Mouse (Mus musculus): ENCODE data around the gene Hoxa9. TPM values are rescaled to one million over a fixed set of nuclear protein-coding genes. Genes with fewer than 3 reads are reported as not detected.

Hoxa9 gene
- polyA plus RNA-seq, 1 experiment from 2014 or later, result 0.54 TPM

DNA sequence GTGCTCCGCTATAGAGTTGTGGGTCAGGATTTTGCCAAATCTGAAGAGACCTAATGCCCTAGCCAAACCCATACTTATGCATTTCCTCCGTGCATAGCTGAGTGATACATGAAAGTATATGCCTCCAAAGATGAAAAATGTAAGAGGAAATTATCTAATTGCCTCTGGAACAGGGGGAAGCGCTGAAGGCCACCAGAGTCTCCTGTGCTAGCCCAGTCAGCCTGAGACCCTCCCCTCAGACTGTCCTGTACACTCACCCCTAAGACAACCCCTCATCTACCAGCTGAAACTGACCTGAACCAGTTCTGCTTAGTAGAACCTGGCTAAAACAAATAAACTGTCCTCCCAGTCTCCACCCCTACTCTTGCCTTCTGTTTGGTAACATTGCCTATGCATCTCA, 50.2 kb downstream of the Hoxa9 start:
- no peak overlapping the region for H3K9ac ChIP-seq
- no peak overlapping the region for H3K27ac ChIP-seq (ENCODE audit: poor library complexity, severe bottlenecking)
- no peaks in the 10 kb centered on the region for H3K9me3 ChIP-seq (replicated peaks)
- H3K4me3 ChIP-seq, result no peak overlapping the region
- peaks cover 100% of the 10 kb centered on the region for H3K27me3 ChIP-seq (replicated peaks)
- H3K4me2 ChIP-seq, result no peak overlapping the region
- peaks cover 3% of the 10 kb centered on the region for H3K4me1 ChIP-seq (replicated peaks)
- ATAC-seq (ENCODE audit: insufficient number of reproducible peaks, low FRiP score), result no peak; the same call in 1 of the 2 replicates
- H3K36me3 ChIP-seq, result no peaks in the 10 kb centered on the region
- WGBS, result 18% methylated on average over 3 of the region's 3 CpGs

DNA sequence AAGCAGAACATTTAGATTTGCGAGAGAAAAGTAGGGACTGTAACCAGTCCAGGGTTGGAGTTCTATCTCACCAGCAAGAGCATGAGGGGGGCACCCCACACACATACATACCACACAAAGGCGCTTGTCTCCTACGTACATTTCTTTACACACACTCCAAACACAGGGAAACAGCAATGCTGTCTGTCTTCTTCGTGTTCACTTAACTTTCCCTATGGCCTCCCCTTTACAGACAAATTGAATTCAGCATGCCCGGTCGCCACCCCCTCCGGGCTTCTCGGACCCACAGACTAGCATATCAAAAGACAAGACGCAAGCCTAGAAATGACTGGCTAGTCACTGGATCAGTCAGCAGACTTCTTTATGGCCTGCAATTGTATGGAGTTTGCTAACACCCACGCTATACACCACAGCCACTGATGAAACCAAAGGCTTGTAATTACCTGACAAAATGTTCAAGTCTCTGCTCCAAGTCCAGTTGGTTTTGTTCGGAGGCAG, 50.6 kb downstream of the Hoxa9 start:
- no peak for ATAC-seq (ENCODE audit: insufficient number of reproducible peaks, low FRiP score)
- Histone ChIP-seq H3K36me3 (no peaks in the 10 kb centered on the region), H3K4me1 (replicated peaks) (peaks cover 6% of the 10 kb centered on the region), H3K9ac (no peak overlapping the region), H3K4me2 (peak overlapping the region; percentile 20; the same call in 1 of the 2 replicates), H3K9me3 (replicated peaks) (no peaks in the 10 kb centered on the region), H3K4me3 (no peak overlapping the region), H3K27ac (ENCODE audit: poor library complexity, severe bottlenecking) (no peak overlapping the region), H3K27me3 (replicated peaks) (peaks cover 100% of the 10 kb centered on the region)
- 8% methylated on average over 11 of the region's 11 CpGs for WGBS

DNA sequence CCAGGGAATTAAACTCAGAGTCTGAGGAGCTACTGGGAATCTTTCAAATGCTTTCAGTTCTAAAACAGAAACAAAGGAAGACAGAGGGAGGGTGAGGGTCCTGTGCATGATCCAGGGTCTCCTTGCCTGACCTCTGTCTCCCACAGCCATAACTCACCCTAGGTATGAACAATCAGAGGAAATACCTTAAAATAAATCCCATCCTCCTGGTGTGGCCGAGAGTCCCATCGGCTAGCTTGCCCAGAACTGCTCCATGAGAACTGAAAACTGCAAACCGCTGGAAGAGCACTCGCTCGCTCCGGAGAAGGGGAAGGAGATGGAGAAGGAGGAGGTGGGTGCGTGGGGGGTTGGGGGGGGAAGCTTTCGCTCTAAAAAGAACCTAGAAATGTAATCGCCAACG, 51.2 kb downstream of the Hoxa9 start:
- ATAC-seq (ENCODE audit: insufficient number of reproducible peaks, low FRiP score), result no peak
- WGBS, result 2% methylated on average over 10 of the region's 10 CpGs
- no peaks in the 10 kb centered on the region for H3K36me3 ChIP-seq
- H3K27ac ChIP-seq (ENCODE audit: poor library complexity, severe bottlenecking), result no peak overlapping the region
- no peaks in the 10 kb centered on the region for H3K9me3 ChIP-seq (replicated peaks)
- H3K4me2 ChIP-seq, result peak overlapping the region; percentile 20; the same call in 1 of the 2 replicates
- no peak overlapping the region for H3K4me3 ChIP-seq
- peaks cover 100% of the 10 kb centered on the region for H3K27me3 ChIP-seq (replicated peaks)
- H3K4me1 ChIP-seq (replicated peaks), result peaks cover 6% of the 10 kb centered on the region
- H3K9ac ChIP-seq, result no peak overlapping the region

DNA sequence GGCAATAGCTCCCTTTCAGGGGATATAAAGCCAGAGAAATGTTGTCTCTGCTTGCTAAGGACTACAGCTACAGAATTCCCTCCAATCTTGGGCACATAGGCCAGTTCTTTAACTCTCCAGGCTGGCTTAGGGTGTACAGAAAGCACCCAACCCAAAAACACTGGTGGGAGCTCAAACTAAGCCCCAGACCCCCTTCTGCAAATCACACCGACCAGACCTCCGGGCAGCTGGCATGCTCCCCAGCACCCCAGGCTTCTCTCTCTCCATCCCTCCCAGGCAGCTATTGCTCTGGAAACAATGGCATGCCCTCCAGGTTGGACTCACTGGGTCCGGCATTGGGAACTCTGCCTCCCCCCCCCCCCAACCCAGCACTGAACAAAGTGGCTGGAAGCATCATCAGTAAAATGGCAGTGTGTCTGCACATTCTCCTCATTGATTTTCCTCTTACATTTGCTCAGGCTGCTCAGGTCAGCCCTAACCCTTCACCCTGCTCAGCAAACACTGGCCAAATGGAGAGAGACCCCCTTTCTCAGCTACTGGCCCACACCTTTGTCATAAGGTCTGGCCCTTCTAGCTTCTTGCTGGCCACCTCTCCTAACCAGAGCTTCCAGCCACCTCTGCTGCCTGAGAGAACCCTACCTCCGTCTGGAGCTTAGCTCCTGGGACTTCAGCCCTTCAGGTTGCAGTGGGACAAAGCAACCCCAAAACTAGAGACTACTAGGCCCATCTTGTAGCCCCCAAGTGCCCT, 51.8 kb downstream of the Hoxa9 start:
- no peaks in the 10 kb centered on the region for H3K9me3 ChIP-seq (replicated peaks)
- H3K27me3 ChIP-seq (replicated peaks), result peaks cover 97% of the 10 kb centered on the region
- 4% methylated on average over 4 of the region's 4 CpGs for WGBS
- H3K4me1 ChIP-seq (replicated peaks), result peaks cover 6% of the 10 kb centered on the region
- H3K27ac ChIP-seq (ENCODE audit: poor library complexity, severe bottlenecking), result no peak overlapping the region
- no peak overlapping the region for H3K9ac ChIP-seq
- no peak for ATAC-seq (ENCODE audit: insufficient number of reproducible peaks, low FRiP score)
- H3K36me3 ChIP-seq, result no peaks in the 10 kb centered on the region
- H3K4me2 ChIP-seq, result peak overlapping the region; percentile 20; the same call in 1 of the 2 replicates
- peak overlapping the region; percentile 5; the same call in 1 of the 2 replicates for H3K4me3 ChIP-seq

DNA sequence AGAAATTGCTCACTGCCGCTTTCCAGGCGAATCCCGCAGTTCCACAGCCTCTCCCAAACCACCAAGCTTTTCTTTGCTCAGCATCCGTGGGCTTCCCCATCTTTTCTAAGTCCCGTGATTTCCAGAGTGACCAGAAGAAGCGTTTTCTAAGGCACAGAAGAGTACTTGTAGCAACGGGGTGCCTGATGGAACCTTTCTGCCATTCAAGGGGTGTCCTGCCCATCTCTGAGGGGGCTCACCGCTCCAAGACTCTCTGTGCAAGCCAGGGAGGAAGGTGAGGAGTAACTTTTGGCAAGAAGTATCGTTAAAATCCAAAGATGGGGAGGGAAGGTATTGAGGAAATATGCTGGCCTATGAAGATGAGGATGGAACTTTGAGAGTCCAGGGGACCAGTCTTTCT, 53.1 kb downstream of the Hoxa9 start:
- peaks cover 8% of the 10 kb centered on the region for H3K4me1 ChIP-seq (replicated peaks)

DNA sequence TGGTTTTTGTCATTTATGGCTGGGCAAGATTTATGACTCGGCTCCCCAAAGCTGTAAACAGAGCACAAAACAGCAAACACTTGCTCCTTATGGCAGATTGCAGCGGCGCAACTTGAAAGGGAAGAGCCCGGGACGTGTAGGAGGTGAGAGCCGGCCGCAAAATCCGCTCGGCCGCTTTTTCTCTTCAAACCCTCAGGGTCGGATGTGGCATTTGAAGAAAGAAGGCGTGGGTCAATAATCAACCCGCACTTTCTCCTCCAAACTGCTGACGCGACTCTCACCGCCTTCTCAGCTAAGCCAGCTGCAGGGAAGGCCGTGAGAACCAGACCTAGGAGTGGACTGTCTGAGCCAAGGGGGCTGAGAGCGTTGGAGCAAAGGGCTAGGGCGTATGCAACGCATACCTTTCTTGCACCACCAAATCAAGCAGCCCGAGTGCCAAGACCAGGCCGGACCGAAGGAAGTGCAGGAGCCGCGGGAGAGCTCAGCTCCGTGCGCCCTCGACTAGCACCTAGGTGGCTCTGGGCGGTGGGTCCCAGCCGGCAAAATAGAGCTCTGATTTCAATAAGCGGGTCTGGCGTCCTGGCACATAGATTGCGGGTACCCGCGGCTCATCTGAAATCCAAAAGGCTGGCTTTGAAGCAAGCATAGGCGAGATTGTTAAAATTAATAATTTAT, 53.7 kb downstream of the Hoxa9 start, which contains the start of gene 5730596B20Rik:
Gene 5730596B20Rik, plus strand, starts transcription at position 438 of the 675 bp plus-strand sequence.
- no peak within 1 kb of the TSS for H3K27ac ChIP-seq (ENCODE audit: poor library complexity, severe bottlenecking)

More for the DNA sequence above, 53.1 kb downstream of the Hoxa9 start:
- Histone ChIP-seq H3K9me3 (replicated peaks) (no peaks in the 10 kb centered on the region), H3K4me2 (peak overlapping the region; percentile 47), H3K9ac (no peak overlapping the region), H3K27ac (ENCODE audit: poor library complexity, severe bottlenecking) (no peak overlapping the region), H3K36me3 (no peaks in the 10 kb centered on the region), H3K4me3 (peak overlapping the region; percentile 17; the same call in 1 of the 2 replicates), H3K27me3 (replicated peaks) (peaks cover 95% of the 10 kb centered on the region)
- 6% methylated on average over 9 of the region's 9 CpGs for WGBS
- no peak for ATAC-seq (ENCODE audit: insufficient number of reproducible peaks, low FRiP score)

DNA sequence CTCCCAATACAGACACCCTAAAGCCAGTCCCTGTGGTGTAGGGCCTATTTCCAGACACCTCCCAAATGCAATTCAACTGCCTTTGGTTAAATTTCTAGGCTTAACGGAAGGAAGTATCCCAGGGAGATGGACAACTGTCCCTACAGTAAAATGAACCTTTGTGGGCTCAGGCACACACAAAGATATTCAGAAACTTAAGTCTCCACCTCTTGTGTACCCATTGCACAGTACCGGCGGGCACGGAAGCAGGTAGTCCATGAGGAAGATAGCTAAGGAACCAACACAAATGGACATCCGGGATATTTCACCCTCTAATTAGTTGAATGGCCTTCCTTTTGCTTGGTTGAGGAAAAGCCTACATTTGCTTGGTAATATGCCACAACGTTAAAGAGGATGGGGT, 54.5 kb downstream of the Hoxa9 start:
- H3K9ac ChIP-seq, result no peak overlapping the region
- H3K4me1 ChIP-seq (replicated peaks), result peaks cover 16% of the 10 kb centered on the region
- under 1% methylated on average over 6 of the region's 6 CpGs for WGBS
- no peaks in the 10 kb centered on the region for H3K9me3 ChIP-seq (replicated peaks)
- no peaks in the 10 kb centered on the region for H3K36me3 ChIP-seq
- no peak overlapping the region for H3K27ac ChIP-seq (ENCODE audit: poor library complexity, severe bottlenecking)
- ATAC-seq (ENCODE audit: insufficient number of reproducible peaks, low FRiP score), result no peak
- peaks cover 95% of the 10 kb centered on the region for H3K27me3 ChIP-seq (replicated peaks)
- peak overlapping the region; percentile 47 for H3K4me2 ChIP-seq
- H3K4me3 ChIP-seq, result peak overlapping the region; percentile 40

More for the DNA sequence above, 53.7 kb downstream of the Hoxa9 start, which contains the start of gene 5730596B20Rik:
- no peak for ATAC-seq (ENCODE audit: insufficient number of reproducible peaks, low FRiP score)
- H3K4me3 ChIP-seq, result peak within 1 kb of the TSS; percentile 40
- H3K36me3 ChIP-seq, result no peaks in the 10 kb centered on the region
- no peaks in the 10 kb centered on the region for H3K9me3 ChIP-seq (replicated peaks)
- H3K4me2 ChIP-seq, result peak within 1 kb of the TSS; percentile 47
- peaks cover 14% of the 10 kb centered on the region for H3K4me1 ChIP-seq (replicated peaks)
- H3K27me3 ChIP-seq (replicated peaks), result peaks cover 95% of the 10 kb centered on the region
- WGBS, result 1% methylated on average over 36 of the region's 36 CpGs
- no peak within 1 kb of the TSS for H3K9ac ChIP-seq

DNA sequence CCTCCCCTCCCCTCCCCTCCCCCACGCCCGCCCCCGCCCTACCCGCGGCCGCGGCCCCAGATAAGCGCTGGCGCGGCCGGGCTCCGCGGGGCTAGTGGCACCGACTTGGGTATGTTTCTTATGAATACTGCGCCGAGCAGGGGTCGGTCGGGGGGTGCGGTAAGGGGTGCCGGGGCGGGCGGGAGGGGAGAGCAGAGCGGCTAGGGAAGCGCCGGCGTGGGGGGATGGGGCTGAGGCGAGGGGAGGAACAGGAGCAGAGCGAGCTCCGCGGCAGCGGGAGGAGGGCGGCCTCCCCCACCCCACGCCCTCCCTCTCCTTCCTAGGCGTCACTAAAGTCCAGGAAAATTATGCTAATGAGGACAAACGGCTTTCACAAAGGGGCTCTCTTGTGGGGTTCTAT, 55.0 kb downstream of the Hoxa9 start:
- no peaks in the 10 kb centered on the region for H3K36me3 ChIP-seq
- H3K27me3 ChIP-seq (replicated peaks), result peaks cover 95% of the 10 kb centered on the region
- peaks cover 17% of the 10 kb centered on the region for H3K4me1 ChIP-seq (replicated peaks)
- H3K27ac ChIP-seq (ENCODE audit: poor library complexity, severe bottlenecking), result peak overlapping the region; percentile 61
- H3K4me3 ChIP-seq, result peak overlapping the region; percentile 40
- 3% methylated on average over 18 of the region's 35 CpGs for WGBS
- H3K9ac ChIP-seq, result peak overlapping the region; percentile 21; the same call in 1 of the 2 replicates
- peak overlapping the region; percentile 47 for H3K4me2 ChIP-seq
- no peak for ATAC-seq (ENCODE audit: insufficient number of reproducible peaks, low FRiP score)
- H3K9me3 ChIP-seq (replicated peaks), result no peaks in the 10 kb centered on the region

DNA sequence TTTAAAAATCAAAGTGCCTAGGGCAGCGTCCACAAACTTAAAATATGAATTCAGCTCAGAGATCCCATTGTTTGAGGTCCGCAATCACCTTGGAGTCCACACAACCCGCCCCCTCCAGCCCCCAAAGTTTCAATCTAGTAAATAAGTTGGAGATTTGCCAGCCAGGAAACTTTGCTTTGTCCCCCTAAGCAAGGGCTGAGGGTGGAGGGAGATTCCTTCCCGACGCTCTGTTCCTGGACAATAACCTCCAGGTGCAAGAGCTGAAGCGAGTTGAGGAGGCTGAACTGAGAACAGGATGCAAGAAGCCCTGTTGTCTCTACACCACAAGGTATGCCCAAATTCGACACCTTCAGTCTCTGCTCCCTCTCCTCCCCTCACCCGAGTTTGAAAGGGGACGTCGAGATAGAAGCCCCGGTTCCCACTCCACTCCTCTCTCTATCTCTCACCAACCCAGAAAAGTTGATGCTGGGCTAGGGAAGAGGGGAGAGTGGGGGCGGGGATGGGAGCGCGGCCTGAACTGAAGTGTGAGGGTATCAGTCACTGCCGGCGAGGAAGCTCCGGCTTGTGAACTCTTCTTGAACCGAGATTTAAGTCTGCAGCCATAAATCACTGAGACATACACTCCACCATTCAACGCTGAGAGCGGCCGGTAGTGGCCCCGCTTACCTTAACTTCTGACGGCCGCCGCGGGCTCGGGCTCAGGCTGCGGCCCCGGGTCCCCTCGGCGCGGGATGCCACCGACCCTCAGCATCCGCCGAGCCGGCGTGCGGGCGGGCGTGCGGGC, 55.7 kb downstream of the Hoxa9 start:
- Histone ChIP-seq H3K4me2 (peak overlapping the region; percentile 47), H3K4me3 (peak overlapping the region; percentile 40), H3K9me3 (replicated peaks) (no peaks in the 10 kb centered on the region), H3K4me1 (replicated peaks) (peaks cover 24% of the 10 kb centered on the region), H3K27me3 (replicated peaks) (peaks cover 95% of the 10 kb centered on the region), H3K9ac (peak overlapping the region; percentile 21; the same call in 1 of the 2 replicates), H3K27ac (ENCODE audit: poor library complexity, severe bottlenecking) (peak overlapping the region; percentile 61), H3K36me3 (no peaks in the 10 kb centered on the region)
- ATAC-seq (ENCODE audit: insufficient number of reproducible peaks, low FRiP score), result peak; percentile 45; the same call in 1 of the 2 replicates
- under 1% methylated on average over 41 of the region's 41 CpGs for WGBS

DNA sequence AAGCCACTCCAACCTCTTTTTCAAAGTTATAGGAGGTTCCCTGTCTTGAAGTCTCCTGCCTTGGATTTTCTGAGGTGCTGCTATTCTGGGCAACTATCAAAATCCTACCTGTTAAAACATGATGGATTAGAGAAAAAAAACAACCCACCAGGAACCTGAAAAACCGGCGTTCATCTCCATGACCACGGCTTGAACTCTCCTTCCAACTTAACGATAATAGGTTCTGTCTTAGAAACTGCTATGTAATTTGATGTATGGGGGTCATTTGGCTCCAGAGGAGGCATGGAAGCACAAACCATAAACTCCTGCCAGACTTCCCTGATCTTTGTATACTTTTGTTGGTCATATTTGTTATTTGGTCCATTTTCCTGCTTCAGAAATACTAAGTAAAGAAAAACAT, 57.2 kb downstream of the Hoxa9 start:
- Histone ChIP-seq H3K27me3 (replicated peaks) (peaks cover 90% of the 10 kb centered on the region), H3K9me3 (replicated peaks) (no peaks in the 10 kb centered on the region), H3K4me3 (no peak overlapping the region), H3K27ac (ENCODE audit: poor library complexity, severe bottlenecking) (no peak overlapping the region), H3K36me3 (no peaks in the 10 kb centered on the region), H3K4me1 (replicated peaks) (peaks cover 25% of the 10 kb centered on the region), H3K4me2 (0 out of 2 replicates have a peak overlapping the region, but pooled peaks have one; percentile 49), H3K9ac (no peak overlapping the region)
- ATAC-seq (ENCODE audit: insufficient number of reproducible peaks, low FRiP score), result no peak
- WGBS, result 6% methylated on average over 4 of the region's 4 CpGs
